Mouse (Mus musculus) layer of hippocampus, postnatal 36 days (tissue): Measurements from ENCODE around the gene Rflnb. TPM values are rescaled to one million over a fixed set of nuclear protein-coding genes. Genes with fewer than 3 reads are reported as not detected.

Experiments used
- DNase-seq, 2 experiments: peaks; one replicate each; pipeline ENCODE4 v3.0.0; 2022
- total RNA-seq, 2 experiments: library from RNA; stranded (reverse); gene quantifications; 2 replicates each; pipeline ENCODE4 v1.2.3; 2021

Gene Rflnb
- total RNA-seq: 10 to 100 TPM in 1 of 2 experiments, 1 to 10 TPM in 1; 7.9 to 10.2 TPM

DNA sequence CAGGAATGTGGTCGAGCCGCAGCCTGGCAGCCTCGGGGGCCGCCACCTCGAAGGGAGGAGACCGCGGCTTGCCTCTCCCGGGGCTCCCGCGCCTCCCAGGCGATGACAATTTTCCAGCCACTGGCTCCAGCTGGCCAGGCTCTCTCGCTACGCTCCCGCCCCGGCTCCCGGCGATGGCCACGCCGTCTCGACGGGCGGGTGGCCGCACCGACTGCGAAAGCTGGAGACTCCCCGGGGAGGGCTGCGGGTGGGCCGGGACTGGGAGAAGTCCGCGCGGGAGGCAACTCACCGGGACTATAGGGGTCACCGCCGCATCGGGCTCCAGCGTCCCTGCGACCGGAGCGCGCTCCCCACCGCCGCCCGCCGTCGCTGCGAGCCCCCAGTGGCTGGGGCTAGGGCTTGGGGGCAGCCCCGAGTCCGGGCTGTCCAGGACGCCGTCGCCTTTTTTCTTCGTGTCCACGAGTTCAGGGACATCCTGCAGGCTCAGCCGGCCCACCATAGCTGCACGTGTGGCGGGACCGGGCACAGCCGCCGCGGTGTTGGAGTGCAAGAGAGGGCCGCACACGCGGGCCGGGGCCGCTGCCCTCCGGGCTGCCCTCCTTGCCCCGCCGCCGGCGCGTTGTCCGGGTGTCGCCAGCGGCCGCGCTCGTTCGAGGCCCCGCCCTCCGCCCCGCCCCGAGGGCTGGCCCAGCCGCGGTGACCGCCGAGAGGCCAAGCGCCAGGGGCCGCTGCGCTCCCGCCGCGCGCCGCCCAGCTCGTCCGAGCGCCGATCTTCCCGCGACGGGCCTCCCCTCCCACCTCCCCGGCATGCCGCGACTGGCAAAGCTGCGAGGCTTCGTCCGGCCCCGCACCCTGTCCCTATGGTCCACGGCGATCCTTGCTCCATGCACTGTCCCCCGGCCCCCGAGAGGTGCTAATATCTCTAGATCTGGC lies at the start of gene Rflnb:
Gene Rflnb (minus strand): TSS at position 644 of the 933 bp plus-strand sequence.
- peak; percentile 66 to 67 for DNase-seq

DNA sequence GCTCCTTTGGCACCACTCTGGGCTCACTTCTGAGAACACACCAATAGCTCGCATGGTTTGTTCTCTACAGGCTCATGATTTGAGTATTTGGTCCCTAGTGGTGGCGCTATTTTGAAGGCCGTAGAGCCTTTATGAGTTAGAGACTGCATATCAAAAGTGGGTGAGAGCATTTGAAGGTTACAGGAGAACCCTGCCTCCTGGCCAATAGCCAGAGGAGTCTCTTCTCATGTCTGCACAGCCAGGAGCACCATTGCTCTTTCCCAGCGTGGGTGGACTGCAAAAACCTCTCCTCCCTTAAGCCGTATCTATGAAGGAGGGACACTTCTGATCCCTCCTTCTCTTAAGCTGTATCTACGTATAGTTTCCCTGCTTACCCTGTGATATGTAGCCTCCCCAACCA lies 49.8 kb upstream of the Rflnb start:
- no peak for DNase-seq

DNA sequence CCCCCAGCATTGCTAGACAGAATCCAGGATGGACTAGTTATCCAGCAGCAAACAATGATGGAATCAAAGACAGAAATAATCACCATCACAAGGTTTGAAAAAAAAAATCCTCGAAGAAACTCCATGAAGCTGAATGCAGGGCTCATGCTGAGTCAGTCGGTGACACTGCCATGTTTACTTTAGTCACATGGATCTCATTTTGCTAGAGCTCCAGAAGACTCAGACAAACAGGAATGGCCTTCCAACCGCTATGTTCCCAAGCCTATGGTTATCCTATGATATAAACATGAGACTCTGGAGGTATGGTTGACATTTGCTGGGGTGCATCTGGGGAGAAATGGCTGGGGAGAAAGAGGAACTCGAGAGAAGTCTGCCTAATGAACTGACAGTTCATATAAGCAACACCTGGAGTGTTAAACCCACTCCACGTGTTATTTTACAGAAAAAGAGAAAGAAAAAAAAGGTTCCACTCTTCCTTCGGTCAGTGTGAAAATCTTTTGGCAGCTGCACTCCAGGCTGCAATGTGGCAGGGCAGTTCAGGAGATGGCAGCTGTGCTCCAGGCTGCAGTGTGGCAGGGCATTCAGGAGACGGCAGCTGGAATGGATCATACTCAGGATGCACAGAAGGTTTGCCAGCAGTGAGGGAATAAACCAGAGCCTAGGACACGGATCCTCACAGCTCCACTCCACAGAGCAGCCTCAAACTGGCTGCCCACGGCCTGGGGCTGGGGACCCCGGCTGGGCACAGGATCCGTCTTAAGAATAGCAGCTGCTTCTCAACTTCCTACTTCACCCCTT lies 46.9 kb upstream of the Rflnb start:
- no peak for DNase-seq

DNA sequence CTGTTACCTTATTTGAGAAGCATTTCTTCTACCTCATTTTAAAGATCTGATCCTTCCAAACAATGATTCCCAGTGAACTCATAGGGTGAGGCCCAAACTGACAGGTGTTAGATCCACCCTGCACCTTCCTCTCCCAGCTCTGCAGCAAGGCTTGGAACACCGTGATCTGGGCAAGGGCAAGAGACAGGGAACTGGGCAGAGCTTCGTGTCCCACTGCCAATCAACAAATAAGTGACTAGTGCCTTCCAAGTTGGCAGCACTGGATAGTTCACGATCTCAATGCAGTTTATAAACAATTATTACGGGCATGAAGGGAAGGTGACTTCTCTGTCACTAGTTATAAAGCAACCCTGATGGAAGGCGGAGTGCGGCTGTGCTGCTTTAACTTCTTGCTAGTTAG lies 42.2 kb upstream of the Rflnb start:
- no peak for DNase-seq

DNA sequence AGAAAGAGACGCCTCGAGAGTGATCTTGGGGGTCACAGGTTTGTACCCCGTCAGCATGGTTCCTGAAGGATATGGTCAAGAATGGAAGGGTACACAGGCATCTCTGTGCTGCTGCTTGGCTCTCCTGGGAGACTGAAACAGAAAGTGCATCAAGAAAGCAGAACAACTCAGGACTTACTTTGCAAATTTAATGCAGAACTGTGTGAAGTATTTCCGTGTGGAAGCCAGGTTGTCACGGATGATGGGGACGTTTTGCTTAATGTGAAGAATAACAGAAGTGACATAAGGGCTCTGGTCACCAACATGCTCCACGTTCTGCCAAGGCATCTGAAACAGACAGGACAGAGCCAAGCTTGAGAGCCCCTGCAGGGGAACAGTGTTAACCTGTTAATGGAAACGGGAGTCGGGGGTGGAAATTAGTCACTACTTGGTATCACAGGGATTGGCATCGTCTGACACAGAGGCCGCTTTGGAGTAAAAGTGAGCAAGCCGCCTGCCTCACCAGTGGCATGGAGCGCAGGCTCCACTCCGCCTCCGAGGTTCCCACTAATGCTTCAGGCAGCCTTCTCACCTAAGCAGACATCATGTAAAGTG lies 39.1 kb upstream of the Rflnb start:
- DNase-seq: no peak

DNA sequence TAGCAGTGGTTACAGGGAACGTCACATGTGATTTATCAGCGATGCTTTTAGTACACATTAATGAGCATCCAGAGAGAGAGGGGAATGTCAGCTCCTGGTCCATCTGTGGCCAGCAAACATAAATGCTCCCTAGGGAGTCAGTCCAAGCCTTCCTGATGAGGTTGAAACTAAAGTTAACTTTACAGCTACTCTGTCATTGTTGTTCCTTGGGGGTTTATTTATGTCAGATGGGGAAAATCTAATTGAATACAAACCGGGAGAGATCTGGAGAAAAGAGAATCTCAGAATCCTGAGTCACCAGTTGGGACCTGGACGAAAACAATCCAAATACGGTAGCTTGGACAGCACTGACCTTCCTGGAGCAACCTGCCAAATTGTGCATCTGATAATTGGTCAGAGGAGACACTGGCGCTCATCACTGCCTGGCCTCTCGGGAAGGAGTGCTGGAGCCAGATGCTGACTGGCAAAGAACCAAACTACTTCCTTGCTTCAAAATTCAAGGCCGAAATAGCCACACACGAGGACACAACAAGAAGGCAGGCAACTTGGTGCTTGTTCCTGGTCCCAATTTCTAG lies 38.0 kb upstream of the Rflnb start:
- DNase-seq: no peak

DNA sequence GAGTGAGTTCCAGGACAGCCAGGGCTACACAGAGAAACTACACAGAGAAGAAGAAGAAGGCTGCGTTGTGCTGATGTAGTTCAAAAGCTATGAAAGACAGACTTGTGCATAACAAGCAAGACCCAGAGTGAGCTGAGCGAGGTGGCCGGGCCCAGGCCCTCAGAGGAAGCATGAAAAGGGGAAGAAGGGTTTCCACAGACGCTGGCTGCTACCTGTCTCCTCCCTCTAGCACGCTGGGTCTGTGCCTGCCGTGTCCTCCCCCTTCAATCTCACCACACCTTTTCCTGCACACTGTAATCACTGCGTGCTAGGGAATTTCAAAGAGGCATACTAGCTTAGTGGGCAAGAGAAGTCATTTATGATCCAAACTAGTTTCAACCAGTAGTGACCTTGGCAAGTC lies 36.8 kb upstream of the Rflnb start:
- no peak for DNase-seq

DNA sequence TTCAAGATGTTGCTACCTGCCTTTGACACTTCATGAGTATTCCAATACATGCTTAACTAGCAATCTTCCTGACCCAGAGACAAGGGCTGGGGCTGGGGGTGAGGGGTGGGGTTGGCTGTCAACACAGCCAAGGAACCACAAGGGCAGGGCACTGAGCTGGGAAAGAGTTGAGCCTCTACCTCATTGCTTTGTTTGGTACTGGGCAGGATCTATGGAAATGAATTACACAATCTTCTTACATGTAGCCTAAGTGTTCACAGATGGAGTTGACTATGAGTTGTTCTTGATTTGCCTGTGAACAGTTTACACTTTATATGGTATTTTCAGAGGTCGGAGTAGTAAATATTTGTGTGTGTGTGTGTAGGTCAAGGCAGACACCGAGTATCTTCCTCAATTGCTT lies 33.3 kb upstream of the Rflnb start:
- no peak for DNase-seq

DNA sequence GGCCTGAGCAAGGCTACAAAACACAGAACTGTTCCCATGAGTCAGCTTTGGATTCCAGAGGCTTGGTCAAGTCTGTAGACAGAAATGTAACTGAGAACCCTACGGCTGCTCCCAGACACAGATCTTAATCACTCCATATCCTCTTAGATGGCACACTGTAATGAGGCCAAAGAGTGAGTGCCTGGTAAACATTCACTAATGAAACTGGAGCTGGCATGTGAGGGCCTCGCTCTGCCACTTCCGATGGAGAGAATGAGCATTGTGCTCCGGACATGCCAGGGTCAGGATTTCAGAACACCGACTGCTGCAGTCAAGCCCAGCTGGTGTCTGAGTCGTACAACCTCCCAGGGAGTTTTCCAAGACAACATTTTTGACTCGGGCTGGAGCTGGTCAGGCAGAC lies 32.4 kb upstream of the Rflnb start:
- no peak for DNase-seq

DNA sequence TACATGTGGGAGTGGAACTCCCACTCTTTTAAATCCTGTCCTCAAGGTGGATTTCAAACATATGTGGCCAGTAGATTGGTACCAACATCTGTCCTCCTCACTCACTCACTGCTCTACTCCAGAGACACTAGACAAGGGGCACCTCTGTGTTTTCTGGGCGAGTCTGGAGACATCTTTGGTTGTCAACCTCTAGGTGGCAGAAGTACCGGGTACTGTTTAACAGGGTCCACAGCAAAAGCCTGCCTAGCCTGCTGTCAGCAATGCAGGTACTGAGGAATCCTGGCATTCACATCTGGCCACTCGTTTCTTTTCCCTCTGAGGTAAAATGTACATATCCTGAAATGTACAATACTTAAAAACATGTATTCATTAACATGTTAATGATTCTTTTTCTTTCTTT lies 28.9 kb upstream of the Rflnb start:
- DNase-seq: no peak

DNA sequence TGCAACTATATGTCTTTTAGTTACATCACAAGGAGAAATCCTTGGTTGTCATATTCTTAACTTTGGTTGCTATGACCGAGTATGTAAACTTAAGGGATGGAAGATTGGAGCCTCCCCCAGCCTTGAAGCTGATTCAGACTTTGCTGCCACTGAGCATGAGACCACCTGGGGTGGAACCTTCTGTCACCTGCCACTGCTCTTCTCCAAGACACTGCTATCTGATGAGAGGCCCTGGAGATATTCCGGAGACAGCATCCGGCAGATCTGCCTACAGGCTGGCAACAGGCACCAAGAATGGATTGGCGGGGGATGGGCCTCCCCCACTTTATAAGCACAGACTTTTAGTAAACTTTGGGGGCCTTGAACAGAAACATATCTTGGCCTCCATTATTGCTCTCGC lies 24.9 kb upstream of the Rflnb start:
- DNase-seq: no peak

DNA sequence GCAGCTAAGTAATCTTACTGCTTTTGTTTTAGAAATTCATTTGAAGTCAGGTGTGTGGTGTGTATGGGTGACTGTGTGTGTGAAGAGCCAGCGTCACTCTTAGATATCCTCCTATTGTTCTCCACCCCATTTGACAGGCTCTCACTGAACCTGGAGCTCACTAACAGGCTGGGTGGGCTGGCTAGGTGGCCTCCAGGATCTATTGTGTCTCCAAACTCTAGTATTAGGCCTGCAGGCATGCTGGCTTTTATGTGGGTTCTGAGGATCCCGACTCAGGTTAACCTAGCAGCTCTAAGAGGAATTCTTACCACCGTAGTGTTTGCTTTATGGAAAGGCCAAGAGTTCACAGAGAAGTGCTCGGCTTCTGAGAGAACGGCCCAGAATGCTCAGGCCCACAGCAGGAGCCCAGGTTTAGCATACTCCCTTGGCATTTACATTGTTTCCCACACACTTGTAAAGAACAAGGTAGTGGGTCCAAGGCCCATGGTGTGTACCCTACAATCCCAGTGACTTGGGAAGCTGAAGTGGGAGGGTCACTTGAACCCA lies 23.5 kb upstream of the Rflnb start:
- no peak for DNase-seq

DNA sequence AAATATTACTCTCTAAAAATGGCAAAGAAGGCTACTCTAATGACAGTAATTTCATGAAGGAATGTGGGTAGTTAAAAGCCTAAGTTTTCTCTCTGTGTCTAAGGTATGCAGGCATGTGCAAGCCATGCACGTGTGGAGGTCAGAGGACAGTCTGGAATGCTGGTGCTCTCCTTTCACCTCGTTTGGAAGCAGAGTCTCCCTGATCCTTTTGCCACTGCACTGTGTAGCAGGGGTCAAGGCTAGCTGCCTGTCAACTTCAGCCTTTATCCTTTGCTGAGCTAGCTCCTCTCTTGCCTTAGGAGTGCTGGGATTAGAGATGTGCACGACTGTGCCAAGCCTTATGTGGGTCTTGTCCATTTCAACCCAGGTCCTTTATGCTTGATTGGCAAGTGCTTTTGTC lies 22.9 kb upstream of the Rflnb start:
- no peak for DNase-seq

DNA sequence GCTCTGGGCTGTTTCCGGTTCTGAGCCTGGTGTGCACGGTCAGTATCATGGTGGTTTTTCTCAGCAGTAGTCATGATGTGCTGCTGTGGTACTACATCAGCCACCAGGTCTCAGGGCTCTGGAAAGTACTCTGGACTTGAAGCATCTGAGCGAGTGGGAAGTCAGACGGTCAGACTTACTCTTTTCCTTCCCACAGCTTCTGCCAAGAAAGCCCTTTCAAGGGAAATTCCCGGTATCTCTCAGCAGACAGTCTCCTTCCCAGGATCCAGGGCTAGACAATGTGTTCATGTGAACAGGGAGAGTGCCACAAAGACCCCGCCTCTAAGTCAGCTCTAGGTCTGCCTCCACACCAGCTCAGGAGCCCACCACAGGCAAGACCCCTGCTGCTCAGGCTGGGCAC lies 17.8 kb upstream of the Rflnb start:
- DNase-seq: no peak

DNA sequence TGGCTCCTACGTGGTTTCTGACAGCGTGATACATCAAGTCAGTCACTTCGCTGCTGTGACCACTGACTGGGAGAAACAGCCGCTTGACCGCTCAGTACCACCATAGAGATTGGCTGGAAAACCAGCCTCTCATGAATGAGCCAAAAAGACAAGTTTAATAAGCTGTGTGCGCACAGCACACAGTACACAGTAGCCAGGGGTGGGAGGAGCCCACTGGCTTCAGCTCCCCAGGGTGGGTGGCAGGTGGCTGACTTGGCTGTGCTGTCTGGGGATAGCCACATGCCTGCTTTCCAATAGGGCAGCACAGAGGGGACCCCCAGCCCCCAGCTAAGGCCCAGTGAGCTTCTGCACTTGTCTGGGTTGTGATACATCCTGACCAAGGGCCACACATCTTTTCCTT lies 16.9 kb upstream of the Rflnb start:
- no peak for DNase-seq

DNA sequence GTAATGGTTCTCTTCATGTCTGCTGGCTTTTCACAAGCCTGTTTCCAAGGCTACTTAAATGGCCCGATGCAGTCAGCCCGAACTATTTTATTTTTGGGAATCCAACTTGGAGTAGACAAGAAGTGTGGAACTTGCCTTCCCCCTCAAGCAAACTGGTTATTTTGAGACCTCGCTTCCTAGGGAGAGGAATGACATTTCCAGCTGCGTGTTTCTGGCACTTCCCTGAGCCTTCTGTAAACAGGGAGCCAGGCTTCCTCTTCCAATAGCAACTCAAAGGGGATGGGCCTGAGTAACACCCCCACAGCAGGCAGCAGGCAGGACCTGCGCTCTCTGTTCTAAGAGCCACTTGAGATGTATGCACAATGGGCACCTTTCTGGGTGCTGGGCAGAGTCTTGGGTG lies 15.3 kb upstream of the Rflnb start:
- peak in 1 of 2 experiments; percentile 15 for DNase-seq

DNA sequence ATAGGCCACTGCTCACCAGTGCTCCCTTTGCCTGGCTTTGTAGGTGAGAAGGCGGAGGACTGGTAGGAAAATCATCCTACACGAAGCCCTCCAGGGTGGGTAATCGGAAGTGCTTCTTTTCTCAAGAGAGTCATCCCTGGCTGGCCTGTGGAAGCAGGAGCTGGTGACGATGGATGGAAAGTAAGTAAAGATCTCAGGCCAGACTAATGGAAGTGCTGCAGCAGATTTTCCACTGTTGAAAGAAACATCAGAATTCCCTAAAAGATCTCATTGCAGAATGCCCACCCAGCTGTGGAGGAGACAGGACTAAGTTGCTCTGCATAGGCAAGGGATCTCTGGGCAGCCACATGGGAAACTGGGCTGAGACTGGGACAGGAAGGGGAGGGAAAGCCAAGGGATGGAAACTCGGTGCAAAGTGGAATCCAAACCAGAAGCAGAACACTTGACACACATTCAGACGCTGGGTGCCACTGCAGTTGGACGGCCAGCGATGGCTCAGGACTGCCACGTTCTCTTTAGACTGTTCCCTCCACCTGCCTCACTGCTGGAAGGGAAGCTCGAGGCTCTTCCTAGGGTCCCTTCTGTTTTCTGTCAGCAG lies 14.6 kb upstream of the Rflnb start:
- DNase-seq: no peak

DNA sequence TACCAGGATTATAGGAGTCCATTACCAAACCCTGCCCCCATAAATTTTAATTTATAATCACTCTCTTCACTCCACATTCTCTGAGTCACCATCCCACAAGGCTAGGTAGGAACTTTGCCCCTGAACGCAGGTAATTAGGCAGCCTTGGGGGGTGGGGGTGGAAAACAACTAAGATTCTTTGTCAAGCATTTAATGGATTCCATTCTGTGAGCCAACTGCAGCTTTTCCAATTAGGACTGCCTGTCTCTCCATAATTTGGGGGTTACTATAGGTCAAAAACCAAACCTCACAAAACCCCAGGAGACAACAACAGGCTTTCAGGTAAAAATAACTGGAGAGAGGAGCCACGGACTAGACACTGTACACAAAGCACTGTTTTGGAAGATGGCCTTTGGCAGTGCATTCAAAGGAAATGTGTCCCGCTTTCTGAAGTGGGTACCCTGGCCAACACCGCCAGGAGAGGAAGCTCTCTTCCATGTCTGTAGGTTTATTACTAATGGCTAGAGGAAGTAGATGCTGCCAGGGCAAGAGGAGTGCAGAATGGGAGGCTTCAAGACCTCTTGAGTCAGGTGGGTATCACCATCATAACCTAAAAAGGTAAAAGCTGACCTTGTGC lies 13.3 kb upstream of the Rflnb start:
- DNase-seq: no peak

DNA sequence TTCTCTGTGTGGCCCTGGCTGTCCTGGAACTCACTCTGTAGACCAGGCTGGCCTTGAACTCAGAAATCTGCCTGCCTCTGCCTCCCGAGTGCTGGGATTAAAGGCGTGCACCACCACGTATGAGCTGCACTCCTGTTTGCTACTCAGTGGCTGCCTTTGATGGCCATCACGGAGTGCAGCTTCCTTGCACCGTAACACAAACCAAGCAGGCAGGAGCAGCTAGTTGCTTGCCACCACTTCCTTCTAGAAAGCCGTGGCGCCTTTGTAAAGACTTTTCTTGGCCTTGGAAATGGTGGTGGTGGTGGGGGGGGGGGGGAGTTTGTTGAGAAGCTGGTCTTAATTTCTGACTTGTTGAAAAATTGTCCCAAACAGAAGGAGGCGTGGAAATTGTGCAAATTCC lies 12.5 kb upstream of the Rflnb start:
- DNase-seq: no peak

DNA sequence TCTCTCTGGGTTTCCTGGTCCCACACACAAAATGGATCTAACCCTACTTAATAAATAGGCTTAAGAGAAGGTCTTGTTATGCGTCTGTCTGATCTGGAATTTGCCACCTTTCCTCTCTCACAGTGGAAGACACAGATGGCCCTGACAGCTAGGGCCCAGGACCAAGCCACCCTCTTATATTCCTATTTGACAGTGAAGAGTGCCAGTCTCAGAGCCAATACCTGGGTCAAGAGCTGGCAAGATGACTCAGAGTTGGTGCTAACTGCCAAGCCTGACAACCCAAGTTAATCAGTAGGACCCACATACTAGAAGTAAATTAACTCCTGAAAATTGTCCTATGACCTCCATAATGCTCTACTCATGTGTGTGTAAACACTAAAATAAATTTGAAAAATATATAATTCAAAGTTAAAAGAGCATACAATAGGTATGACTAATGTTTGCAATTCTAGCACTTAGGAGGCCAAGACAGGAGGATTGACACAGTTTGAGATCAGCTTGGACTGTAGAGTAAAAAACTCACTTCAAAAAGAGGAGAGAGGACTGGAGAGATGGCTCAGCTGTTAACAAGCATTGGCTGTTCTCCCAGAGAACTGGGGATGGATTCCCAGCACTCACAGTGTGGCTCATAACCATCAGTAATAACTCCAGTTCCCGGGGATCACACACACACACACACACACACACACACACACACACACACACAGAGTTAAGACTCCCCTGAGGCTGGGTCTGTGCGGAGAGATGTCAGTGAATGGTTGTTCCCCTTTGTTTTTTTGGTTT lies 11.9 kb upstream of the Rflnb start:
- no peak for DNase-seq
